Mouse (Mus musculus): ENCODE measurements at regions not wholly inside any gene's neighbourhood (a gene's known extent, or its start where the extent isn't known, plus 50 kb on each side); places are given as distances from the start of the nearest gene placed in this dataset.

DNA sequence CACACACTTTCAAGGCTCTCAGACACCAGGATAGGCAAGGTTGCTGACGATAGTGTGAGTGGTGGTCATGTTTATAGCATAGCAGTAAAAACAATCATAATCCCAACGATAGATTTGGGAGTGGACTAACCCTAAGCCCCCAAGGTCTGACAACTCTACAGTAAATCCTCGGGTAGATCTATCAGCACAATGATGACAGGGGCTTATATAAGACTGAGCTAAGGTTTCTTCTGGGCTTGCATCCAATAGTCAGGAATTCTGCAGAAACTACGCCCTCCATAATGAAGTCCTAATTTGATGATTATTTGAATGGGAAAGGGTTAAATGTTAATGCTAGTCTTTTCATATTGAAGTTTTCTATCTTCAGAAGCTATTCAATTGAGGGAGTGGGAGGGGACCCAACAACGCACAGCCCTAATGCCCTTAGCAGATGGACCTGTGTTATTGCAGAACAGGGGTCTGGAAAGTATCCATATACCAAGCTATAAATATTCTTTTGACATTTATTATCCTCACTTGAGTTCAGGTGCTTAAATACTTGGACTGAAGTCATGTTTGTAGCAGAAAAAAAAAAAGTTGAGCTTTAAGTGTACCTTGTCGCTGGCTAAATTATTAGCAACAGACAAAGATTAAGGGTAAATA, 311.8 kb upstream of the Spag17 start:
- H3K27ac ChIP-seq (ENCODE audit: low read depth, low read length): no peak overlapping the region
- 30% methylated on average over 6 of the region's 6 CpGs for WGBS
- ATAC-seq (ENCODE audit: low FRiP score, low TSS enrichment): peak; percentile 84; the same call in 1 of the 2 replicates

DNA sequence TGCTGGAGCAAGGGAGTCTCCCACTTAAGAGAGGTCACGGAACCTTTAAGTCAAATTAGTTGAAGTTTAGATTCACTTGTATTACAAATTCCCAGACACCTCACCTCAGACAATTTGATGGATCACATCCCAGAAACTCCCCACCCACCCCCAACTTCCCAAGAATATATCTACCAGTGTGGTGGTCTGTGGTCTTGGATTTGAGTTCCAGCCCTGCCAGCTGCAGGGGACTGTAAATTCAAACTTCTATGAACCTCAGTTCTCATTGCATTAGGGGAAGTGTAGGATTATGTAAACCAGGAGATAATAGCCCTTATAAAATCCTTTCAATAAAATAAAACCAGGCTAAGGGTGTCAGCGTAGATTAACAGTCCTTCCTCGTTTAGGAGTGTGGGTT, 311.2 kb upstream of the Spag17 start:
- no peak overlapping the region for H3K27ac ChIP-seq (ENCODE audit: low read depth, low read length)
- H3K9ac ChIP-seq (ENCODE audit: low read depth, low read length): no peak overlapping the region
- ATAC-seq (ENCODE audit: low FRiP score, low TSS enrichment): no peak
- no peak overlapping the region for H3K4me2 ChIP-seq (replicated peaks; ENCODE audit: low read depth, low read length)
- H3K4me1 ChIP-seq (ENCODE audit: control insufficient read depth, insufficient read depth, low read length): no peaks in the 10 kb centered on the region
- 44% methylated on average over 3 of the region's 3 CpGs for WGBS
- no peaks in the 10 kb centered on the region for H3K36me3 ChIP-seq (ENCODE audit: control insufficient read depth, insufficient read depth, low read length)
- H3K27me3 ChIP-seq (ENCODE audit: control insufficient read depth, insufficient read depth, low read length): no peaks in the 10 kb centered on the region
- no peaks in the 10 kb centered on the region for H3K9me3 ChIP-seq (ENCODE audit: control insufficient read depth, low read length)
- no peak overlapping the region for H3K4me3 ChIP-seq (ENCODE audit: low read length)

More for the DNA sequence above, 311.8 kb upstream of the Spag17 start:
- H3K4me1 ChIP-seq (ENCODE audit: control insufficient read depth, insufficient read depth, low read length): no peaks in the 10 kb centered on the region
- no peaks in the 10 kb centered on the region for H3K27me3 ChIP-seq (ENCODE audit: control insufficient read depth, insufficient read depth, low read length)
- no peak overlapping the region for H3K4me3 ChIP-seq (ENCODE audit: low read length)
- no peaks in the 10 kb centered on the region for H3K9me3 ChIP-seq (ENCODE audit: control insufficient read depth, low read length)
- no peak overlapping the region for H3K4me2 ChIP-seq (replicated peaks; ENCODE audit: low read depth, low read length)
- no peaks in the 10 kb centered on the region for H3K36me3 ChIP-seq (ENCODE audit: control insufficient read depth, insufficient read depth, low read length)
- H3K9ac ChIP-seq (ENCODE audit: low read depth, low read length): no peak overlapping the region

DNA sequence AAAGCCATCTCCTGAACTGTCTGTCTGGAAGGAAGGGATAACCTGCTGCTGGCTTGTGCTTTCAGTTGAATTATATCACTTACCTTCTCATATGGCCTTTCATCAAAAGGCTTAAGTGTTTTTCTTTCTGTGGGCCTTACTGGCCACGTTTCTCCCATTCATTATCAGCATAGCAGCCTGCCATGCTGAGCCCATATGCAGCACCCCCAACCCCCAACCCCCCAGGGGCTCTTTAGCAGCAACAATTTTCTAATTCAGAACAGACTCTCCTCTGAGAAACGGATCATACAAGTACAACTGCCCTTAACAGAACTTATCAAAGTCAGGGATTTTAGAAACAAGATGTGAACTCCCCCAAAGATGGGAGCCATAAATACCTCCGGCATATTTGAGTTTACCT, 282.5 kb upstream of the Spag17 start:
- no peaks in the 10 kb centered on the region for H3K27me3 ChIP-seq (ENCODE audit: control insufficient read depth, insufficient read depth, low read length)
- H3K36me3 ChIP-seq (ENCODE audit: control insufficient read depth, insufficient read depth, low read length): no peaks in the 10 kb centered on the region
- no peak overlapping the region for H3K4me2 ChIP-seq (replicated peaks; ENCODE audit: low read depth, low read length)
- 39% methylated on average over 3 of the region's 3 CpGs for WGBS
- H3K4me1 ChIP-seq (ENCODE audit: control insufficient read depth, insufficient read depth, low read length): no peaks in the 10 kb centered on the region
- no peak overlapping the region for H3K4me3 ChIP-seq (ENCODE audit: low read length)
- ATAC-seq (ENCODE audit: low FRiP score, low TSS enrichment): no peak
- H3K27ac ChIP-seq (ENCODE audit: low read depth, low read length): no peak overlapping the region
- no peaks in the 10 kb centered on the region for H3K9me3 ChIP-seq (ENCODE audit: control insufficient read depth, low read length)
- H3K9ac ChIP-seq (ENCODE audit: low read depth, low read length): no peak overlapping the region

DNA sequence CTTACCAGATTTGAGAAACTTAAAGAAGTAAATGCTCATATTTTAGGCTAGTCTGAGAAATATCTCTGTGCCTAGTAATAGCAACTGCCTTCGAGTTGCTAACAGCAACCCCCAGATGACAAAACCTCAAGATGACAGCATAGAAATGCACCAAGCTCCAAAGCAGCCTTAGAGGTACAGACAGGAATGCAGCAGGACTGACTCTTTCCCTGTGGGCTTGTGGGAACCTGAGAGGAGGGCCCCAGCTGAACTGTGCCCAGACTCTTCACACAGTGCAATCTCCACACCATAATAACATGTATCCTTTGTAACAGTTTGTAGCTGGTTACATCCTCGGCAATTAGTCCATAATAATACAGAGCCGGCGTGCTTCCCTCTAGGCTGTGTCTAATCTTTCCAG, 252.9 kb upstream of the Spag17 start:
- Histone ChIP-seq H3K4me3 (ENCODE audit: low read length) (no peak overlapping the region), H3K36me3 (ENCODE audit: control insufficient read depth, insufficient read depth, low read length) (no peaks in the 10 kb centered on the region), H3K9ac (ENCODE audit: low read depth, low read length) (no peak overlapping the region), H3K27me3 (ENCODE audit: control insufficient read depth, insufficient read depth, low read length) (no peaks in the 10 kb centered on the region), H3K4me1 (ENCODE audit: control insufficient read depth, insufficient read depth, low read length) (no peaks in the 10 kb centered on the region), H3K9me3 (ENCODE audit: control insufficient read depth, low read length) (no peaks in the 10 kb centered on the region), H3K4me2 (replicated peaks; ENCODE audit: low read depth, low read length) (no peak overlapping the region), H3K27ac (ENCODE audit: low read depth, low read length) (no peak overlapping the region)
- 84% methylated on average over 4 of the region's 4 CpGs for WGBS
- no peak for ATAC-seq (ENCODE audit: low FRiP score, low TSS enrichment)

DNA sequence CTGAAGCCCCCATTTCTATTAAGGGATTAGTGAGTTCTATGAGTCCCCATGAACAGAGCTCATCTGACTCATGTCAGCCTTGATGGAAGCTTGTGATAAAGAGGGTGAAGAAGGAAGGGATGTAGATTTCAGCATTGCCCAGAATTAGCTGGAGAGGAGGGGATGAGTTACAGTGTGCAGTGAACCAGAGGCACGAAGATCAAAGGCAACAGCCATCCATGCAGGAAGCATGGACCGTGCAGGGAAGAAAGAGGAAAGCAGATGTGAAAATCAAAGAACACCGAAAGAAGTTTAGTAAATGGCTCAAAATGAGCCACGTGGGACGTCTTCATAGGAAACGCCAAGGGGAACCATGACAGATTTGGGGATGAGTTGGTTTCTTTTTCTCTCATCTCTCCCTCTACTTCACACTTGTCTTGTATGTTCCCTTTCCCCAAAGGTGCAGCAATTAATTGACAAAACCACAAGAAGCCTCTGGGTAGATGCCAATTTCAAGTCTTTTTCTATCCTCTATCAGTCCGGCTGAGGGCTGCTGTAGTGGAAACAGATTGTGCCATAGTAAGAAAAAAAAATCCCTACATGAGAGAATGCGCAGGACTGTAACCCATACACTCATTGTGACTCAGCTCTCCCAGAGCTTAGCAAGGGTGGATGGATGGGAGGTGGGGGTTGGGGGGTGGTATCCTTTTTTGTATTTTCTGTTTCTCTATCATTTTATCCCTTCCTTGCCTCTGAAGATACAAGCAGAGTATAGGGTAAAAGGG, 243.7 kb upstream of the Spag17 start:
- Histone ChIP-seq H3K4me1 (ENCODE audit: control insufficient read depth, insufficient read depth, low read length) (no peaks in the 10 kb centered on the region), H3K27me3 (ENCODE audit: control insufficient read depth, insufficient read depth, low read length) (no peaks in the 10 kb centered on the region), H3K9ac (ENCODE audit: low read depth, low read length) (no peak overlapping the region), H3K9me3 (ENCODE audit: control insufficient read depth, low read length) (no peaks in the 10 kb centered on the region), H3K4me3 (ENCODE audit: low read length) (no peak overlapping the region), H3K27ac (ENCODE audit: low read depth, low read length) (no peak overlapping the region), H3K4me2 (replicated peaks; ENCODE audit: low read depth, low read length) (no peak overlapping the region), H3K36me3 (ENCODE audit: control insufficient read depth, insufficient read depth, low read length) (no peaks in the 10 kb centered on the region)
- WGBS: 37% methylated on average over 8 of the region's 8 CpGs
- peak; percentile 88; the same call in 1 of the 2 replicates for ATAC-seq (ENCODE audit: low FRiP score, low TSS enrichment)

DNA sequence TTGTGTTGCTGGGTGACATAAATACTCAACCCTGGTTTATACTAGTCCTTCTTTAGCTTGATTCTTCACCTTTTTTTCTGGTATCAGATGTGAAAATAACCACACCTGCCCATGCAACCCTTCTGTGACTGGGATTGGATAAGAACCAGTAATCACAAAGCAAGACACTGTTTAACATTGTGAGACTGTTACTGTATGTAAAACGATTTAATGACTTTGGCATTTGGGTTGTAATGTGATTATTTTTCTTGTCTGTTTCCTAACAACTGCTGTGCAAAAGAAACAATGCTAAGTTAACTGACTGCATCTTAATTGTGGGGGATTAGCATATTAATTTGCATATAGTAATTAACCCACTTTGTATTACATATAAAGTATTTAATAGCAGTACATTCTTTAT, 240.3 kb upstream of the Spag17 start:
- Histone ChIP-seq H3K4me1 (ENCODE audit: control insufficient read depth, insufficient read depth, low read length) (no peaks in the 10 kb centered on the region), H3K9ac (ENCODE audit: low read depth, low read length) (no peak overlapping the region), H3K36me3 (ENCODE audit: control insufficient read depth, insufficient read depth, low read length) (no peaks in the 10 kb centered on the region), H3K4me3 (ENCODE audit: low read length) (no peak overlapping the region), H3K4me2 (replicated peaks; ENCODE audit: low read depth, low read length) (no peak overlapping the region), H3K27me3 (ENCODE audit: control insufficient read depth, insufficient read depth, low read length) (no peaks in the 10 kb centered on the region), H3K9me3 (ENCODE audit: control insufficient read depth, low read length) (no peaks in the 10 kb centered on the region), H3K27ac (ENCODE audit: low read depth, low read length) (no peak overlapping the region)
- WGBS: 77% methylated on average over 1 of the region's 1 CpGs
- no peak for ATAC-seq (ENCODE audit: low FRiP score, low TSS enrichment)

DNA sequence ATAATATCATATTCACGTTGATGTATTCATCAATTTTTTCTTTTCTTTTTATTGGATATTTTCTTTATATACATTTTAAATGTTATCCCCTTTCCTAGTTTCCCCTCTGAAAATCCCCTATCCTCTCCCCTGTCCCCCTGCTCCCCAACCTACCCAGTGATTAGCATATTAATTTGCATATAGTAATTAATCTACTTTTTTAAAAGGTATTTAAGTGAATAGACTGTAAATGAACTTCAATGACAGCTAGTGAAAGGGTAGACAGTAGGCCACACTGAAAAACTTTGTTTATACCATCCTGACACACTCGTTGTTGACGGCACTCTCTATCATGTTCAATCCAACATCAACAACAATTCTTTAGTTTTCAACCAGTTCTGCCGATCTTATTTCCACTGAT, 239.9 kb upstream of the Spag17 start:
- Histone ChIP-seq H3K27me3 (ENCODE audit: control insufficient read depth, insufficient read depth, low read length) (no peaks in the 10 kb centered on the region), H3K4me3 (ENCODE audit: low read length) (no peak overlapping the region), H3K4me1 (ENCODE audit: control insufficient read depth, insufficient read depth, low read length) (no peaks in the 10 kb centered on the region), H3K9ac (ENCODE audit: low read depth, low read length) (no peak overlapping the region), H3K27ac (ENCODE audit: low read depth, low read length) (no peak overlapping the region), H3K36me3 (ENCODE audit: control insufficient read depth, insufficient read depth, low read length) (no peaks in the 10 kb centered on the region), H3K4me2 (replicated peaks; ENCODE audit: low read depth, low read length) (no peak overlapping the region), H3K9me3 (ENCODE audit: control insufficient read depth, low read length) (no peaks in the 10 kb centered on the region)
- WGBS: 96% methylated on average over 4 of the region's 4 CpGs
- ATAC-seq (ENCODE audit: low FRiP score, low TSS enrichment): no peak

DNA sequence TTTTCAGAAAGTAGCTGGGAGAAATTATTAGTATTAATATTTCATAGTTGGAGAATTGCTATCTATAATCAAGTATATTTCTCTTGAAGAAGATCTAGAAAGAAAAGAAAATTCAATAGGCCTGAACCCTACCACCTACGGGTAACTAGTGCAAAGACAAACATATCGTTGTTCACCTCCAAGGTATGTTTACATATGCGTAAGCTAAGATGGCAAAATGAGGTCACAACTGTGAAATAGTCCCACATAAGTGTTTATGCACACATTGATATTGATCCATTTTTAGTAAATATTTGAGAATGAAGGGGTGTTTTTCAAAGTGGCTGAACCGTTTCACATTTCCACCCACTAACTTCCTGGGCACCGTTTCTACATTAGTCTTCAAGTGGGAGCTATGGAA, 227.6 kb upstream of the Spag17 start:
- H3K4me3 ChIP-seq (ENCODE audit: low read length): no peak overlapping the region
- no peaks in the 10 kb centered on the region for H3K9me3 ChIP-seq (ENCODE audit: control insufficient read depth, low read length)
- no peaks in the 10 kb centered on the region for H3K27me3 ChIP-seq (ENCODE audit: control insufficient read depth, insufficient read depth, low read length)
- ATAC-seq (ENCODE audit: low FRiP score, low TSS enrichment): no peak
- H3K4me1 ChIP-seq (ENCODE audit: control insufficient read depth, insufficient read depth, low read length): no peaks in the 10 kb centered on the region
- H3K4me2 ChIP-seq (replicated peaks; ENCODE audit: low read depth, low read length): no peak overlapping the region
- H3K36me3 ChIP-seq (ENCODE audit: control insufficient read depth, insufficient read depth, low read length): no peaks in the 10 kb centered on the region
- 84% methylated on average over 5 of the region's 5 CpGs for WGBS
- H3K27ac ChIP-seq (ENCODE audit: low read depth, low read length): no peak overlapping the region
- no peak overlapping the region for H3K9ac ChIP-seq (ENCODE audit: low read depth, low read length)

DNA sequence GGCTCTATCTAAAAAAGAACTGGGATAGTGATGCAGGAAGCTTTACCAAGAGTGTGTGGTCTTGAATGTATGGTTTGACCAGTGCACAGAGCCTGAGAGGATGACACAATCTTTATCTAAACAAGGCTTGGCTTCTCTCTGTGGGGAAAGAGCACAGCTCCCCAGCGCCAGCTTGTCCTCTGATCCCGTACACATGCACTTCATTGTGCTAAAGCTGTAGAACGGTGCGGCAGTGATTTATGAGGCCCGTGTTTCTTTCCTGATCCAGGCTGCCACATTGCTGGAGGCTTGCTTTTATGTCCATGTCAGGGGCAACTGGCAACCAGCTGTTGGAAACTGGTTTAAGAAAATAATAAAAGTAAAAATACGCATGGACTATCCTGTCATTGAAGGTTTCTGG, 221.4 kb upstream of the Spag17 start:
- Histone ChIP-seq H3K4me1 (ENCODE audit: control insufficient read depth, insufficient read depth, low read length) (no peaks in the 10 kb centered on the region), H3K27me3 (ENCODE audit: control insufficient read depth, insufficient read depth, low read length) (no peaks in the 10 kb centered on the region), H3K9me3 (ENCODE audit: control insufficient read depth, low read length) (no peaks in the 10 kb centered on the region), H3K4me3 (ENCODE audit: low read length) (no peak overlapping the region), H3K9ac (ENCODE audit: low read depth, low read length) (no peak overlapping the region), H3K36me3 (ENCODE audit: control insufficient read depth, insufficient read depth, low read length) (no peaks in the 10 kb centered on the region), H3K4me2 (replicated peaks; ENCODE audit: low read depth, low read length) (no peak overlapping the region), H3K27ac (ENCODE audit: low read depth, low read length) (no peak overlapping the region)
- WGBS: 29% methylated on average over 6 of the region's 6 CpGs
- ATAC-seq (ENCODE audit: low FRiP score, low TSS enrichment): peak; percentile 46; the same call in 1 of the 2 replicates
